Mouse (Mus musculus): ENCODE measurements around the gene Chrm5. TPM values are rescaled to one million over a fixed set of nuclear protein-coding genes. Genes with fewer than 3 reads are reported as not detected.
A peak's percentile ranks its signal among the peaks of the same experiment; 100 is the strongest.

Chrm5 gene
- total RNA-seq (2021), result not detected

DNA sequence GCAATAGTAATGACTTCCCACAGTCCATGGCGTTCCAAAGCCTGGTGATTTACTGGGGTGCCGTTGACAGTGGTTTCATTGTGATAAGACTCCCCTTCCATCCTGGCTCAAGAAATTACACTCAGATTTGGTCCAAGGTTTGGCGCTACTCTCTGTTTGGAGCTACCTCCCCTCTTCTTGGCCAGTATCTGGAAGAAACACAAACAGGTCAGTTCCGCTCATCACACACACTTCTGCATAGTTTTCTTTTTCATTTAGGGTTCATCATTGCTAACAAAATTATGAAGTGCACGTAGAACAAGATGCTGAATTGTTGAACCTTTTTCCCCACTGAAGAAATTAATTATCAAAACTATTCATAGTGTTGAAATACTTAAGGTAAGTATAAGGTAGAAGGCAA lies at the start of gene Chrm5:
Chrm5 (minus strand) TSS at position 101 of the 400 bp plus-strand sequence.
- intact Hi-C loops (cut with DNase I), result loop anchor here (5.0 kb wide), 2 partner anchors 33 to 283 kb away; no protein-coding TSS in a partner anchor
- DNase-seq, result no peak

GRCm38 (mm10) chr2:112526933-112527332 lies 46.4 kb upstream of the Chrm5 start:
- intact Hi-C loops (cut with DNase I), result no loop called here
- no peak for DNase-seq

GRCm38 (mm10) chr2:112520526-112521482 lies 40.2 kb upstream of the Chrm5 start:
- no peak for DNase-seq
- intact Hi-C loops (cut with DNase I), result no loop called here

GRCm38 (mm10) chr2:112518541-112518940 lies 38.0 kb upstream of the Chrm5 start:
- DNase-seq, result no peak
- intact Hi-C loops (cut with DNase I), result no loop called here

DNA sequence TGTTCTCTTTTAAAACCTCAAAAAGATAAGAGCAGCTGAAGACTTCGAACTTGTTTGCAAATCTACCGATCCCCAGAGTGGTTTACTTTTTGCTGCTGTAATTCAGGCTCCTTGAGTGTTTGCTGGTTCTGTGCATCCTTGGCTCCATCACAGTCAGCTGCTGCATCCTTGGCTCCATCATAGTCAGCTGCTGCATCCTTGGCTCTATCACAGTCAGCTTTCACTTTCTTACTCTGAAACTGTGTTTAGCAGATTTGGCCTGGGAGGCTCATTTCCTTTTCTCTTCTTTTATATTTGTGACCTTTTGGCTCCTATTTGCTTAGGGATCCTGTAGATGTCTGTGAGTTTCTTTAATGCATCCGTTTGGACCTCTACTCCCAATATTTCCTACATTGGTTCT lies 36.6 kb upstream of the Chrm5 start:
- intact Hi-C loops (cut with DNase I), result no loop called here
- no peak for DNase-seq

GRCm38 (mm10) chr2:112516728-112517127 lies 36.2 kb upstream of the Chrm5 start:
- intact Hi-C loops (cut with DNase I), result no loop called here
- no peak for DNase-seq

GRCm38 (mm10) chr2:112513036-112513435 lies 32.5 kb upstream of the Chrm5 start:
- DNase-seq, result no peak
- intact Hi-C loops (cut with DNase I), result no loop called here

DNA sequence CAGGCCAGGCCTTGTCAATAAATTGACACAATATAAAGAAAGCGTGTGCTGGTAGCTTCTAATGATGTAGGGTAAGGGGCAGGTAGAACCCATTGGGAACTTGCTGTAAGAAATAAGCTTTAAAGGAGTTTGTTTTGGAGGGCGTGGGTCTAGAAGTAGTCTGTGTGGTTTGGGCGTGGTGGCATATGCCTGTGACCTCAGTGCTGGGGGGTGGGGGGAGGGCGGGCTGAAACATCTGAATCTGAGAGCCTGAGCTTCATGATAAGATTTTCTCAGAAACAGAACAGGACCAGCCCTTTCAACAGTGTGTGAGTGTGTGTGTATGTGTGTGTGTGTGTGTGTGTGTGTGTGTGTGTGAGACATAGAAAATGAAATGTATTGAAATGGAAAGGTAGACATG lies 29.6 kb upstream of the Chrm5 start:
- no peak for DNase-seq

GRCm38 (mm10) chr2:112507444-112507843 lies 26.9 kb upstream of the Chrm5 start:
- DNase-seq, result no peak
- intact Hi-C loops (cut with DNase I), result loop anchor here (10.0 kb wide), 1 partner anchor 727 kb away; no protein-coding TSS in a partner anchor

More for the DNA sequence above, 29.6 kb upstream of the Chrm5 start:
- intact Hi-C loops (cut with DNase I), result no loop called here

DNA sequence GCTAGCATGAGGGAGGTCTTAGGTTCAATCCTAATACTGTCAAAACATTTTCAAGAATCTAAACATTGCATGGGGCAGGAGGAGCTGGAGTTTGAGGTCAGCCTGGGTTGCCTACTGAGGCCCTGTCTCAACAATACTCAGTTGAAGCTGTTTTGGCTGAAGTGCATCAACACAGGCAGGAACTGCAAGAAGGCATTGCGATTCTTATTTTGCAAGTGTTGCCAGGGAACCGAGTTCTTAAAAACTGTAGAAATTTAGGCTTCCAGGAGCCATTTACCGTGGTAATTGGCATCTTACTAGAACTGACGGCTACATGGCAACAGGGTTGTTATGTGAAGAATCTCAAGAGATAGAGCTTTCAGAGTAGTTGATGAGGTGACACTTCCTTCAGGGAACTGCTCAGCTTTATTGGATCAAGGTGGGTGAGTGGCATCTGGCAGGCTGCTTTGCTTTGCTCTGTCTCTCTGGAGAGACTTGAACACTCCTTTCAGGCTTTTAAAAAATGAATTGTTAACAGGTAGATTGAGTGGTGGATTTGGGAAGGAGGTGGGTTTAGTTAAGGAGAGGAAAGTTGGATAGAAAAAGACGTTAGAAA lies 26.4 kb upstream of the Chrm5 start:
- intact Hi-C loops (cut with DNase I), result loop anchor here (10.0 kb wide), 1 partner anchor 728 kb away; no protein-coding TSS in a partner anchor
- no peak for DNase-seq

GRCm38 (mm10) chr2:112503978-112504377 lies 23.4 kb upstream of the Chrm5 start:
- DNase-seq, result no peak
- intact Hi-C loops (cut with DNase I), result loop anchor here (5.0 to 10.0 kb wide), 3 partner anchors 33 to 731 kb away; no protein-coding TSS in a partner anchor

DNA sequence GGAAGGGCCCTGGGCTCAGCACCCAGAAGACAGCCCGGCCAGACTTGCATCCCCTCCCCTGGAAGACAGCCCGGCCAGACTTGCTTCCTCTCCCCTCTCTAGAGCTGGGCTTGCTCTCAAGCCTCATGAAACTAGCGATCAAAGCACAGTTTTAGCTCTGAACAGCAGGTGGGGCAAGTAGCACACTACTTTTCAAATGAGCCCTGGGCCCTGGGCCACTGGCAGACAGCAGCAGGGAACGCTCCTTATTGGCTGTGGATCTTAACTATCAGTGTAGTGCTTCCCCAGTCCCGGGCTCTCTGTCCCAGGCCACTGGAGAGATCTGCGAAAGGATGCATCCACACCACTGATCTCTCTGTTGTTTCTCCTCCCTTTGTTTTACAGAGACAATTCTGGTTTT lies 20.6 kb upstream of the Chrm5 start:
- intact Hi-C loops (cut with DNase I), result loop anchor here (1.0 to 10.0 kb wide), 4 partner anchors 36 to 734 kb away; no protein-coding TSS in a partner anchor

GRCm38 (mm10) chr2:112497851-112498250 lies 17.3 kb upstream of the Chrm5 start:
- DNase-seq, result no peak
- intact Hi-C loops (cut with DNase I), result no loop called here

More for the DNA sequence above, 20.6 kb upstream of the Chrm5 start:
- peak; percentile 69 to 71 for DNase-seq

GRCm38 (mm10) chr2:112493539-112494260 lies 13.1 kb upstream of the Chrm5 start:
- no peak for DNase-seq
- intact Hi-C loops (cut with DNase I), result no loop called here

- intact Hi-C loops (cut with DNase I), result no loop called here
Measured at GRCm38 (mm10) chr2:112492856-112493538, 12.4 kb upstream of the Chrm5 start, which contains the start of gene Aven. Gene Aven (plus strand): TSS chr2:112492964.

DNA sequence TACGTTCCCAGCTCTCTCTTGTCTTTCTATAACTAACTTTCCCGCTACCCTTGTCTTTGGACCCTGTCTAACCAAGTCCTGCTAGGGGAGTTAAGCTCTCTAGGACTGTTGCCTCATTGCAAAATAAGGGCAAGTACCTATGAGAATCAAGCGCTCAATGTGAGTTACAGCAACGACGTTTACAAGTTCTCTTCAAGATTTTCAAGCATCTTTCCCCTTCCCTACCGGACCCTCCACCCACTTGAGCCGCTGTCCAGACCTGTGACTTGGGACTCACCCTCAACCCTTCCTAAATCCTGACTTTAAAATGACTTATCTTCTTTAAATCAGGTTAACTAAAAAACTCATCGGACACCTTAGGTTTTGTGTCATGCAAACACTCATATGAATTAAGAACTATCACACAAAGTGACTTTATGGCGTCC lies 11.9 kb upstream of the Chrm5 start:
- DNase-seq, result peak in 1 of 2 experiments; percentile 28
- intact Hi-C loops (cut with DNase I), result no loop called here

More at GRCm38 (mm10) chr2:112492856-112493538, 12.4 kb upstream of the Chrm5 start, which contains the start of gene Aven:
- DNase-seq, result peak; percentile 86 to 94

GRCm38 (mm10) chr2:112491629-112492028 lies 11.1 kb upstream of the Chrm5 start:
- no peak for DNase-seq
- intact Hi-C loops (cut with DNase I), result loop anchor here (2.0 kb wide), 1 partner anchor 37 kb away; the partner anchor contains the start of gene Emc7

- intact Hi-C loops (cut with DNase I), result loop anchor here (2.0 kb wide), 1 partner anchor 36 kb away; the partner anchor contains the start of gene Emc7
- no peak for DNase-seq
Measured at GRCm38 (mm10) chr2:112490483-112491196, 10.1 kb upstream of the Chrm5 start.

DNA sequence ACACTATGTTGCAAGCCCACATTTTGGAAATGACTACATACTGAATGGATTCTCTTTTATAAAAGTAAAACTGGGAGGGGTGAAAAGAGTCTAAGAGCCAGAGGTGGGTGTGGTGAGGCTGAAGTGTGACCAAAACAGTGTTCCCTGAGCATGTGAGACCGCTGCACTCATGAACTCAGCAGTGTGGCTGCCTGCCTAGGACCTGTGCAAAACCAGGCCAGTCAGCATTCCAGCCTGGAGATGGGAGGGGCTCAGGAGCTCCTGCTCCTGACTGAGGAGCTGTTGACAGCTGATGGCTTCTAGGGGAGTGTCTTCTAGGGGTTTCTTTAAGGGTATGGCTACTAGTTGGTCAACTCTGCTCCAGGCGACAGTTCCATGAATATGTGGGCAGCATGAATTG lies 4.3 kb upstream of the Chrm5 start:
- intact Hi-C loops (cut with DNase I), result loop anchor here (5.0 kb wide), 2 partner anchors 38 to 288 kb away; no protein-coding TSS in a partner anchor

More for the DNA sequence above, 4.3 kb upstream of the Chrm5 start:
- DNase-seq, result no peak
